Mouse (Mus musculus): ENCODE results near the gene Tuba1a. TPM values are rescaled to one million over a fixed set of nuclear protein-coding genes. Genes with fewer than 3 reads are reported as not detected.
"Not testable (repeated sequence)": the region's sequence is repeated elsewhere in the genome, so short reads cannot be mapped to it uniquely, and the experiment has no call there.

Tuba1a gene
- total RNA-seq, 2 experiments from 2014 or later, result 74.3 to 169 TPM

DNA sequence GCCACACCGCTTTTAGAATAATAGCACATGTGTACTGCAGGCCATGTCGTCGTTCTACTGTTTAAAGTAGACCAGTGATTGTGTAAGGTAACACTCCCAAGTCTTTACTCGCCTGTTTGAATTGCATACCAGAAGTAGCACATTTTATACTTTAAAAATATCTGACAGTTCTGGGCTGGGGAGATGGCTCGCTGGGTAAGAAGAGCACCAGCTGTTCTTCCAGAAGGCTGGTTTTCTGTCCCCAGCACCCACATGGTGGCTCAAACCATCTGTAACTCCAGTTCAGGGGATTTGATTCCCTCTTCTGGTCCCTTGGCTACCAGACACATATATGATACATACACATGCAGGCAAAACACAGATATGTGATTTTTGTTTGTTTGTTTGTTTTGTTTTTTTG, 4.0 kb upstream of the Tuba1a start:
- no peak for DNase-seq (ENCODE audit: low spot score in 2 of 2)

DNA sequence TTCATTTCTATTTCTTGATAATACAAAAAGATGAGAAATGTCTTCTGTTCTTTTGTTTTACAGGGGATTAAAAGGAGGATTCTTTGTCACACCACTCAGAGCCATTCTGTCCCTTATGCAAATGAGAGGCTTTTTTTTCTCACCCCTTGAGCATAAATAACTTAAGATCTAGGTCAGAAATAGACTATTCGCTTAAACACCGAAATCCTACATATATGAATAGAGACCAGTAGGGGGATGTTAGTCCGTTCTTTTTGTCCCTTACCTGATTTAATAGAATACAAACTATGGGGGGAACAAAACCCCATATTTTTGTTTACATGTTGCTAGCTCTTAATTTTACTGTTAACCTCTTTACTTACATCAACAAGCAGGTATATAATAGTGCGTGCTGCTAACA, 2.5 kb upstream of the Tuba1a start:
- no peak for DNase-seq (ENCODE audit: low spot score in 2 of 2)

DNA sequence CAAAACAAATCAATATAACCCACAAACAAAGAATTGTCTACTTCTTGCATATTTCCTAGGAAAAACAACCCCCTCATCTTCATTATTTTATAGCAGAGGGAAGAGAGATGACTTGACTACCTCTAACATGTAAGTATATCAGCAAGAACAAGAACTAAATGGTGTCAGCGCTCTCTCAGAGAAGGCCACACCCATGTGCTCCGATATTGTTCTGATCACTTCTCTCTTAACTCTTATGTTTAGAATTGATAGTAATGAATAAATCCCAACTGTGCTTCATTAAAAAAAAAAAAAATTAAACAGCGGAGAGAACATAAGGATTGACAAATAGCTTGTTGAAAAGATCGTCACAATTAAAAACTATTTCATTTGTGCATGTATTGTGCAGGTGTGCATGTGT, 1.8 kb upstream of the Tuba1a start:
- no peak for DNase-seq (ENCODE audit: low spot score in 2 of 2)

DNA sequence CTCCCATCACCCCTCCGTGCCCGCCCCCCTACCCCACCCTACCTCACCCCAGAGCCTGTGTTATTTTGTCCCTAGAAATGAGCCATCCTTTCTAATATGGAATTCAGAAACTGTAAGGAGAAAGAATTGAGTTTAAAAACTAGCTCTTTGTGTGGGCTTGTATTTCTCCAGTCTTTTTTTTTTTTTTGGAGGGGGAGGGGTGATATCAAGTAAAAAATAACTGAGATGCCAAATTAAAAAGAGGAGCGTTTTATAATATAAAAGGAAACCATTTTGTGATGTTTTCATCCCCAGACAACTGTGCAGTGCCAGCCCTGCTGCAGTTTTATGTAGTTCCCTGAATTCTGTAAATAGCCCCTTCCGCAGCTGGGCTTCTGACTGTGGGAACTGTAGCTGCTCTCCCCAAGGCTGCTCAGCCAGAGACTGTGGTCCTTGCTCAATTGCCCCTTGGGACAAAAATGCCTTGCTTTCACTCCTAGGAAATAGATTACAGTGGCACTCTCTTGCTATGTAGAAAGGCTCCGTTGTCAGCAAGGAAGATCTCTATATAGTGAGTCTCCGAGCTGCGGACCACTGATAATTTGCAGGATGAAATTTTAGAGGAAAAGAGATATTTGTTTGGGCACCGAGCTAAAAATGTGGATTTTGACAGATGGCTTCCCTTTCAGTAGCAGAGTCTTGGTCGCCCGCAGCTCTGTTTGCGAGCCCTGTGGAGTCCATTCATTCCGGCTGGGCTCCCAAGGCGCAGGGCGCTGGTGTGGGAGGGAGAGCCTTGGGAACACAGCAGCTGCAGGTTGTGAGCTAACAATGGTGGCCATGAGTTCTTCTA, 1.1 kb upstream of the Tuba1a start:
- DNase-seq (ENCODE audit: low spot score in 2 of 2), result no peak

DNA sequence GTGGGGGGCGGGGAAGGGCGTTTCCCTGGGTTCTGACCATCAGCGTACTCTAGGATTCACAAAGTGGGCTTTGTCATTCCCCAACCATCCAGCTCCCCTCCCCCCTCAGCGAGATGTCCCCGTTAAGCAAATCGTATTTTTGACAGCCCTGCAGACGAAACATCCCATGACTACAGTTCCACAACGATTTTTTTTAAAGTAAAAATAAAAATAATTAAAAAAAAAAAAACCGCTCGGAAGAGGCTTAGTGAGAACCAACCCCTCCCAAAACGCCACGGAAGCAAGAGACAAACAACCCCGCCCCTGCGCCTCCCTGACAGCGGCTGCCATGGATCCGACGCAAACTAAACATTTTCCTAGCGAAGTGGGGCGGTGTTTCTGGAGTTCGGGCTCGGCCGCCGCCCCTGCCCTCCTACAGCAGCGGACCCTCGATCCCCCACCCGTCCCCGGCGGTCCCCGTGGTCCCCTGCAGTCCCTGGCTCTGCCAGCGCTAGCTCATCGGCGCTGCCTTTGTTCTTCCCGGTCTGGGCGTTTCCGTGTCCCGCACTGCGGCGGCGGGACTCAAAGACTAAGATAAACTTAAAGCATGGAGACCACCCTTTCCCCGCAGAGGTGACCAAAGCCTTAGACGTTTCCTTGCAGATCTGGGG, 627 bp downstream of the Tuba1a start:
- DNase-seq (ENCODE audit: low spot score in 2 of 2), result peak; percentile 65 to 72

DNA sequence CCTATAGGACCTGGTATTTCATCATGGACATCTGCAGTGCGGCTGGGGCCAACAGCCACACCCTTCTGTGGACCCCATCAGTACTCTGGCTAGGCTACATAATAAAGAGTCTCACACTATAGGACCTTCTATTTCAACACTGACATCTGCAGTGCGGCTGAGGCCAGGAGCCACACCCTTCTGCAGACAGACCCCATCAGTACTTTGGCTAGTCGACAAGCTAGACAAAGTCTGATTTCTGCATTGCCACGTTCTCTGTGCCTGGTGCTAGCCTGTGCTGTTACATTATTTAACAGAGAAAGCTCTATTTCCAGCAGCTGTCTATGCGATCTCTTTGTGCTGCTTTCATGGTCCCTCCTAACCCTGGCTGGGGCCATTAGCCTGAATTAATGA, 1.4 kb downstream of the Tuba1a start:
- no peak for DNase-seq (ENCODE audit: low spot score in 2 of 2)

DNA sequence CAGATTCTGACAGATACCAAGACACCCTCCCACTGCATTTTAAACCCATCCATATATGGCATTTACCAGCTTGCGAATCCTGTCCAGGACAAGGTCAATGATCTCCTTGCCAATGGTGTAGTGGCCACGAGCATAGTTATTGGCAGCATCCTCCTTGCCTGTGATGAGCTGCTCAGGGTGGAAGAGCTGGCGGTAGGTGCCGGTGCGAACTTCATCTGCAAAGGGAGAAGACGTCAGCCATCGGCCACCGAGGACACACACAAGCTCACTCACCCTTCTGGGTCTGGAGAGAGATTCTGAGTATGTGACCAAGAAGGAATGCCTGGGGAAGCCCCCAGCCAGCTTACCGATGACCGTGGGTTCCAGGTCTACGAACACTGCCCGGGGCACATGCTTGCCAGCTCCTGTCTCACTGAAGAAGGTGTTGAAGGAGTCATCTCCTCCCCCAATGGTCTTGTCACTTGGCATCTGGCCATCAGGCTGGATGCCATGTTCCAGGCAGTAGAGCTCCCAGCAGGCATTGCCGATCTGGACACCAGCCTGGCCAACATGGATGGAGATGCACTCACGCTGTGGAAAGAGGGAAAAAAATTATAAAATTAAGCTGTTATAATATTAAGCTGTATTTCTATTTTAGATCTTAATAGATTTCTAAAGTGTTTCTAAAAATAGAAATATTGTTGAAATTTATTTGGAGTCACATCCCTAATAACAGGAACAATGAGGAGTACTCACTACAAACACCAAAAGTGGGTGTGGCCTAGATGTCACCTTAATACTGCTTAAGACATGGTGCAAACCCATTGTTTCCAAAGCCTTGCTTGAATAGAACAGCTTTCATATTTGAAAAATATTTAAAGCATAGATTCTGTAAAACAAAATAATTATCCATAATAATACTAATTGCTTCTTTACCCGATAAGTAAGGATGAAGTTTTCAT, 2.1 kb downstream of the Tuba1a start:
- DNase-seq (ENCODE audit: low spot score in 2 of 2), result not testable (repeated sequence)

DNA sequence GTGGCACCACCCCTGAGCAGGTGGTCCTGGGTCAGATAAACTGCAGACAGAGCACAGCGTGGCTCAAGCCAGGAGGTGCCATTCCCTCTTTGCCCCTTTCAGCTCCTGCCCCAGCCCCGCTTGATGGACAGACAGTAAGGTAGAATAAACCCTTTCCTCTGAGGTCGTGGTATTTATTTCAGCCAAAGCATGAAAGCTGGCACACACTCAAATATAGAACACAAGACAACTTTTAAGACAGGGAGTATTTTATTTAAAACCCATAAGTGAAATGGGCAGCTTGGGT, 4.0 kb downstream of the Tuba1a start:
- no peak for DNase-seq (ENCODE audit: low spot score in 2 of 2)

DNA sequence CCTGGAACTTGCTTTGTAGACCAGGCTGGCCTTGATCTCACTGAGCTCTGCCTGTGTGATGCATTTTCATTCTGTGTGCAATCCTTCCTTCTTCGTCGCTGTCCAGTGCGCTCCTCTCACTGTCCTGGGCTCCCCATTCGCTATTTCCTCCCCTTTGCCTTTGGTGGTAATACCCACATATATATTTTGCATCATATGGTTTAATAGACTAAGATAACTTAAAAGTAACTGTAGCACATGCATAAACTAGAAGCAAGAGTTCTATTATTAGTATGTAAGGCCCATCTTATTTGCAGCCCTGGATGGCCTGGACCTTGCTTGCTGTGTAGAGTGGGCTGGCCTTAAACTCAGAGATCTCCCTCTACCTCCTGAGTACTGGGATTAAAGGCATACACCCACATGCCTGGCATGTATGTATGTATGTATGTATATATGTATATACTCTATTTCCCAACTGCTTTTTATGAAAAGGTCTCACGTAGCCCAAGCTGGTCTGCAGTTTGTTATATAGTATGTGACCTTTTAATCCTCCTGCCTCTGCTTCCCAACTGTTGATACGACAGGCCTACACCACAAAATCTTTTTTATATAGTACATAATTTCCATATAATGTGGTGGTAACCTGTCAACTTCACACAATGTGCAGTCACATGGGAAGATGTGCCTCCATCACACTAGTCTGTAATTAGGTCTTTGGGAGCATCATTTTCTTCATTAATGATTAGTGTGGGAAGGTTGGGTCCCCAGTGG, 4.5 kb downstream of the Tuba1a start:
- DNase-seq (ENCODE audit: low spot score in 2 of 2), result no peak

DNA sequence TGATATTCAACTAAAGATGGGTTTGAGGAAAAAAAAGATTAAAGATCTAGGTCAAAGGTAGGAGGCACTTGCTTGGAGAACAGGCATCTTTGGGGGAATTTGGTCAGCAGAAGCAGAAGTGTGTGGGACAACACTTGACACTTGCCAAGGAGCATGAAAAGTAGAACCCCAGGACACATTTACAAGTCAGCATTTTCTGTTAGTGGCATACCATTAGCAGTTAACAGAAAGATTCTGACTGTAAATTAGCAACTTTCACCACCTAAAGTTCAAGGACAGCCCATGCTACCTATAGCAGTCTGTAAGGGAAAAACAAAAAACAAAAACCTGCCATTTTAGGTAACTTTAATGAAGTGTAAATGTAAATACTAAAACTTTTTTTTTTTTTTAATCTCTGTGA, 5.1 kb downstream of the Tuba1a start:
- no peak for DNase-seq (ENCODE audit: low spot score in 2 of 2)

DNA sequence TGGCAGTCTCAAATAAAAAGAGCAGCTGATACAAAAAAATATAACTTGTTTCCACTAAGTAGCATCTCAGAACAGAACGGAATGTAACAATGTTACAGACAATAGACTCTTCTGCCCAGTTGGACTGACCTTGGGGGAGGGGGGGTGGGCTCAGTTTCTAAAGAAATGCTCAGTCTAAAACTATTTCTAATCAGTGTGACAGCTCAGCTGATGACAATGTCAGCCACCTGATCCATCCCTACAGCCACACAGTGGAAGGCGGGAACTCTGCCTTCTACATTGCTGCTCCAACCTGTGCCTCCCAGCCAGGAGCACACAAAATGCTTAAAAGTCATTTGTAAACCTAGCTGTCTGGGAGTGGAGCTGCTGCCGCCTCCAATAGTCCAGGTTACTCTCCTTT, 5.6 kb downstream of the Tuba1a start:
- DNase-seq (ENCODE audit: low spot score in 2 of 2), result no peak

DNA sequence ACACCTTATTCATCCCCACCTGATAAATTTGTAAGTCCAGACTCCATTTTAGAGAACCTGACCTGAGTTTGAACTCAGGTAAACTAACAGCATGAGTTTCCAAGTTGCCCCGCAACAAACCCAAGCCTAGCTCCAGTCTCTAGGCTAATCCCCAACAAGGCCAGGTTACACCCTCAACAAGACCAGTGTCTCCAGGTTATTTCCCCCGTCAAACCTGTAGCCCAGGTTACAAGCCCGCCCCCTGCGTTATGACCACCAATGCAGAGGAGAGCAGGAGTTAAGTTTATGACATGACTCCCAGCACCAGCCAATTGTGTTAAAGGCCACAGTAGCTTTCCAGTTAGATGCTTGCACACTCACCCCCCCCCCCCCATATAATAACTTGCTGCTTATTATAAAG, 10.4 kb downstream of the Tuba1a start:
- no peak for DNase-seq (ENCODE audit: low spot score in 2 of 2)

DNA sequence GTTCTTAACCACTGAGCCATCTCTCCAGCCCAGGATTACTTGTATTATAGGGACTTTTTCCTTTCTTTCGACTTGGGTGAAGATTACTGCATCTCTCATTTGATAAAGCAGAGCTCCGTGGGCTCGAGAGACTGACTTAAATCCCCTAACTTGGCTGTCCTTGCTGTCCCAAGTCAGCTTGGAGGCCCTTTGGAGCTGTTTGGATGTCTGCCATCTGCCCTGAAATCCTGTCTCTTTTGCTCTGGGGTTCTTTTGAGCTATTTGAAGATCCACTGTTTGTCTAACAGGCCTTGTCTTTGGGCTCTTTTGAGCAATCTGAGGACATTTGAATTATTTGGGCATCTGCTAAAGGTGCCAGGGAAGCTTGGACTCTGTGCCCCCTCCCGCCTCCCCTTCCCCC, 11.4 kb downstream of the Tuba1a start:
- no peak for DNase-seq (ENCODE audit: low spot score in 2 of 2)

DNA sequence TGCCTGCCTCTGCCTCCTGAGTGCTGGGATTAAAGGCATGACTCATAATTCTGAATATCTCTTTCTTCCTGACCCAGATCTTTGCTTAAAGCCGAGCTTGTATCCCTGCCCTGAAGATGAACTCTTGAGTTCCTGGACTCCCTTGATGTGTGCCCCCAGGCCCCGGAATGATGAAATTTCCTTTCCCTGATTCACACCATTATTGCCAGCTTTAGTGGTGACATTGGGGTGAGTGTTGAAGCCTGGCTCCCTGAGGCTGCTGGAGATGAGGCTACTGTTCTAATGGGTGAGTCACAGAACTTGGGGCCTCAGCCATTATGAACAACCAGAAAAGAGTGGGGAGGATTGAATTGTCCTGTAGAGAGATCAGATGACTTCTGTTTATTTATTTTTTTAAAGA, 12.0 kb downstream of the Tuba1a start:
- no peak for DNase-seq (ENCODE audit: low spot score in 2 of 2)

DNA sequence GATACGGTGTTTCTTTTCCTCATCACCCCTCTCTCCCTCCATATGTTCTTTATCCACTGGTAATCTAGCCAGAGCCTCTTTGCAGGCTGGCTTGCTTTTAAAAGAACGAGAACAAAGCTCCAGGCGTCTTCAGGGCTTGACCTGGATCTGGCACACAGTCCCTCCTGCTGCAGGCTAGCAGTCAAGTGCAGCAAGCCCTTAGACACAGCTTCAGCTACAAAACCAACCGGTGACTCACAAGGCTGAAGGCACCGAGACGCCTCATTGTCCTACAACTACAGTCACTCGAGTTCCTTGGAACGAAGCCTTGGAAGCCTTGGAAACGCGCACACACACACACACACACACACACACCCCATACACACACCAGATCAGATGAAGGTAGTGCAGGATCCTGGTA, 12.7 kb downstream of the Tuba1a start:
- DNase-seq (ENCODE audit: low spot score in 2 of 2), result no peak

DNA sequence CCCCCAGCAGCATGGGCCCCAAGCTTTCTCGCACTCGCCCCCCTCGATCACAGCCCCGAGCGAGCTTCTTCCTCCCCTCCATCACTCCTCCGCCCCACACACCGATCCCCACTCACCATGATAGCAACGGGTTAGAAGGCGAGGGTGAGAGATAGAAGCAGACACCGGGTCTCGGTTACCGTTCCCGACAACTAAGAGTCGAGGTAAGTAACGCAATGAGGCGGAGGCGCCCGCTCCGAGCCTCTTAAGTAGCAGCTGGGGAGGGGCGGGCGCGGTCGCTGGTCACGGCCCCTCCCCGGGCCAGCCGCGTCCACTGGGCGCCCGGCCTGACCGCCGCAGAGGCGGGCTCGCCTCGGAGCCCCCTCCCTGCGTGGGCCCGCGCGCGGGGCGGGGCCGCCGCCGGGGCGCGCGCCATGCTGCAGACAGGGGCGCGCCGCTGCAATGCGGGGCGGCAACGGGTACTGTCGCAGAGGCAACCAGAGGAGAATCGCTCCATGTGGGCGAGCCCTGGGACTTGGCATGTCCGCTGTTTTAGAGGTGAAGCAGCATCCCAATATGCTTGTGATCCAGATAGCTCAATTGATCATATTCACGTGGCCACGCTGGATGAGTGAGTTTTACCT, 19.2 kb downstream of the Tuba1a start, which contains the start of gene Tuba1b:
TSS of gene Tuba1b (minus strand) at position 349 of the 623 bp plus-strand sequence.
- DNase-seq (ENCODE audit: low spot score in 2 of 2), result peak; percentile 90 to 92

DNA sequence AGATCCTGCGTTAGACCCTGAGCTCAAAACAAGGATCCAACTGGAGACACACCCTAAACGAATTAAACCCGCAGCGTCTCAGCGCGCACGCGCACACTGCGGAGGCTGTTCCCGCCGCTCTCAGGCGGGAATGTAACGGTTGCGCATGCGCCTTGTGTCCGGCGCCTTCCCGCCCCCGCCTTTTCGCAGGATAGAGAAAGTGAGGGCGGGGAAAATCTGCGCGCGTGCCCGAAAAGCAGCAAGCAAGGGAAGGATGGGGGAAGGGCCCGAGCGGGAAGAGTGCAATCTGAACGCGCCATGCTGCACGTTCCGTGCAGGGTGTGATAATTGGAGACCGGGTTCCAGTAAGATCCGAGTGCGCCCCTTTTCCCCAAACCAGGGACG, 19.7 kb downstream of the Tuba1a start:
- DNase-seq (ENCODE audit: low spot score in 2 of 2), result peak; percentile 90 to 94

DNA sequence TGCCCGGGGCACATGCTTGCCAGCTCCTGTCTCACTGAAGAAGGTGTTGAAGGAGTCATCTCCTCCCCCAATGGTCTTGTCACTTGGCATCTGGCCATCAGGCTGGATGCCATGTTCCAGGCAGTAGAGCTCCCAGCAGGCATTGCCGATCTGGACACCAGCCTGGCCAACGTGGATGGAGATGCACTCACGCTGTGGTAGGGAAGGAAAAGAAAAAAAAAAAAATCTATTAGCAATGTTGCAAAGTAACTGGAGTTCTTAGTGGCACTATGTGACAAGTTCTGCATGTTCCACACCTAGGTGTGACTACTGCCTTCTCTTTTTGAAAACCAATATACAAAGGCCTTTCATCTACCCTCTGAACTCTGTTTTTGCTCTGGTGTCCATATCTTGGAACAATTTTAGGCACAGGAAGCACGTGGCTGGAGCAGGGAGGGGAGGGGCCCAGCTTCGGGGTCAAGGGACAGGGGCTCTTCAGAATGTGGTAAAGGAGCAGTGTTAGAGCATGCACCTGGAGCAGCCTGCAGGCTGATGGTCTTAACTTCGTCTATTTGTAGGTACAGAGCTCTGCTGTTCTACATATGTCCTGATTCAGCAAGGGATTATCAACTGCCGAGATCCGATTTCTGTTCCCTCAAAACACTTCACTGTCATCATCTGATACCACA, 20.4 kb downstream of the Tuba1a start:
- DNase-seq (ENCODE audit: low spot score in 2 of 2), result not testable (repeated sequence)

DNA sequence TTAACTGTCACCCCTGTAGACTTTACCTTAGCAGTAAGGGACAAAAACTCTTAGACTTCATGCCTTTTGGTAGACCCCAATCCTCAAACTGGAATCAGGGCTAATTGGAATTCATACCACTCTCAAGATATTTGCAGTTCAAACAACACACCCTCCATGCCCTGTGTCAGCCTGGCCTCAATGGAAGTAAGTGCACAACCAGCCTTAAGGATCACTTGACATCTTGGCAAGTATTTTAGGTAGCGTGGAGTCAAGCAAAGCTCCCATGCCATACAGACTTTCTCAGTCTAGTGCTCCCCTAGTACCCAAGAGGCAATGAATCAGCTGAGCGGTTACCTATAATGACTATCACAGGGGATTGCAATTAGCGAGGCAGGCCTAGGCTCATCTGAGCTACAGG, 22.5 kb downstream of the Tuba1a start:
- DNase-seq (ENCODE audit: low spot score in 2 of 2), result no peak
